Mouse (Mus musculus) heart, postnatal 0 days (tissue): Measurements from ENCODE around the gene Szrd1. TPM values are rescaled to one million over a fixed set of nuclear protein-coding genes. Genes with fewer than 3 reads are reported as not detected.

ENCODE experiments used
- ATAC-seq: fragments of 200-750 bp; cut with Nextera tagmentation; 2 replicates; pipeline ENCODE4 v1.8.0; 2017; ENCODE audit warnings: low read depth, moderate number of reproducible peaks, moderate library complexity; ENCODE audit not compliant: insufficient read depth
- DNase-seq: peaks from one replicate; pipeline ENCODE4 v3.0.0-alpha.2; 2016; ENCODE audit warnings: low spot score
- H3K27ac ChIP-seq: fragments of 300-500 bp; sonication (generic); 2 replicates; pipeline ENCODE4 v1.5.1; 2014; ENCODE audit warnings: low read depth, mild to moderate bottlenecking
- H3K27me3 ChIP-seq: fragments of 300-500 bp; sonication (generic); 2 replicates; pipeline ENCODE4 v1.6.1; 2014; ENCODE audit warnings: low read length, mixed read lengths; ENCODE audit not compliant: control insufficient read depth, insufficient read depth
- H3K36me3 ChIP-seq: fragments of 300-500 bp; sonication (generic); replicated peaks from 2 replicates; pipeline ENCODE4 v1.6.1; 2014; ENCODE audit warnings: low read length, mixed read lengths; ENCODE audit not compliant: control insufficient read depth, insufficient read depth
- H3K4me1 ChIP-seq: fragments of 300-500 bp; sonication (generic); 2 replicates; pipeline ENCODE4 v1.6.1; 2014; ENCODE audit warnings: antibody characterized with exemption; ENCODE audit not compliant: control insufficient read depth, insufficient read depth
- H3K4me2 ChIP-seq: fragments of 300-500 bp; sonication (generic); 2 replicates; pipeline ENCODE4 v1.6.1; 2014; ENCODE audit warnings: low read depth, mild to moderate bottlenecking, low read length, moderate library complexity
- H3K4me3 ChIP-seq: fragments of 300-500 bp; sonication (generic); 2 replicates; pipeline ENCODE4 v1.5.1; 2014; ENCODE audit warnings: low read depth, low read length
- H3K9ac ChIP-seq: fragments of 300-500 bp; sonication (generic); replicated peaks from 2 replicates; pipeline ENCODE4 v1.6.1; 2014; ENCODE audit warnings: low read depth, low read length, mixed read lengths
- H3K9me3 ChIP-seq: fragments of 300-500 bp; sonication (generic); replicated peaks from 2 replicates; pipeline ENCODE4 v1.6.1; 2016; ENCODE audit warnings: low read length; ENCODE audit not compliant: control insufficient read depth
- CTCF ChIP-seq: IDR thresholded peaks from 2 replicates; pipeline ENCODE4 v1.5.1; 2016; ENCODE audit warnings: antibody characterized with exemption, control low read depth, low read depth
- EP300 ChIP-seq: IDR thresholded peaks from 2 replicates; pipeline ENCODE4 v1.6.1; 2016; ENCODE audit warnings: antibody characterized with exemption, low read depth
- WGBS: fragments of 180-500 bp; shearing (Covaris S2); extraction: QIAGEN DNeasy Blood & Tissue Kit; methylation state at CpG from one replicate; pipeline ENCODE4 v1.1.7; 2014; 5-methylcytosine and 5-hydroxymethylcytosine counted together
- polyA plus RNA-seq: library from polyadenylated mRNA; unstranded; fragments of >200 nt; fragmentation: Nextera tagmentation; extraction: Ambion mirVana; gene quantifications from 2 replicates; pipeline ENCODE4 v1.2.1, GENCODE M21; 2015
- total RNA-seq: library from RNA; depleted of rRNA; stranded (reverse); fragments of >200 nt; gene quantifications from 2 replicates; pipeline ENCODE4 v1.2.3, GENCODE M21; 2014; ENCODE audit warnings: low replicate concordance

Gene Szrd1
- total and polyA plus RNA-seq, 2 experiments from 2014 or later: 19.4 to 73.8 TPM

DNA sequence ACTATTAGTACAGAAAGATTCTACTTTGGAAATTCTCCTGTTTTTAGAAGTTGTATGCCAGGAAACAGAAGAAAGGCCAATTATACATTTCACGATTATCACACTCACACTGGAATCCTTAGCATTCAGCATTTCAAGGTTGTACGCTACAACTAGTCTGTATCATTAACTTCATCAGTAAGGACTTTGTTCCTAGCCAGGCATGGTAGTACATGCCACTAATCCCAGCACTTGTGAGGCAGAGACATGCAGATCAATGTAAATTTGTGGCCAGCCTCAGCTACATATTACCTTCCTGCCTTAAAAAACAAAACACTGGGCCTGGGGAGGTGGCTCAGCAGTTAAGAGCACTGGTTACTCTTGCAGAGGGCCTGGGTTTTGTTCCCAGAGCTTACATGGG is 19.0 kb upstream of the Szrd1 start:
- H3K9ac ChIP-seq: no peak overlapping the region

DNA sequence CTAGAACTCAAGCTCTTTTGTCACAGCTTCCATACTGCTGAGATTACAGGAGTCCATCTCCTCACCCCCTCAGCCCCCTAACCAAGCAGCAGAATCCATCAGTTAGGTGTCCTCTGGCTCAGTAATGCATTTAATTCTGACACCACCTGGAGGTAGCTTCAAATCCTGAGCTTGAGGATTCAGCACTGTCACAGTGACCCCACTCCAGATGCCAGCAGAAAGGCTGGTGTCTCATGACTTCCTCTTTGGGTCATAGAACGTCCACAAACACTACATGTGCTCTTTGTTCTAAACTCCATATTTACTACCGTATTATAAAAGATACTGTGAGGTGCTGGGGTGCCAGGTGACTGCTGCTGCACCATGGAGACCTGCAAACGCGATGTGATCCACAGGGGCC is 17.9 kb upstream of the Szrd1 start:
- TF ChIP-seq CTCF: no peak
- no peak for TF ChIP-seq EP300
- no peak overlapping the region for H3K27ac ChIP-seq
- no peak overlapping the region for H3K4me3 ChIP-seq
- H3K9me3 ChIP-seq: no peaks in the 10 kb centered on the region
- no peak overlapping the region for H3K9ac ChIP-seq
- 66% methylated on average over 4 of the region's 4 CpGs for WGBS
- DNase-seq: no peak
- no peaks in the 10 kb centered on the region; the same call in 1 of the 2 replicates for H3K4me1 ChIP-seq
- H3K36me3 ChIP-seq: no peaks in the 10 kb centered on the region
- no peak for ATAC-seq
- no peak overlapping the region for H3K4me2 ChIP-seq
- H3K27me3 ChIP-seq: no peaks in the 10 kb centered on the region

More for the DNA sequence above, 19.0 kb upstream of the Szrd1 start:
- H3K4me1 ChIP-seq: no peaks in the 10 kb centered on the region; the same call in 1 of the 2 replicates
- DNase-seq (no peak), ATAC-seq (no peak)
- H3K27me3 ChIP-seq: no peaks in the 10 kb centered on the region
- H3K4me3 ChIP-seq: no peak overlapping the region
- no peaks in the 10 kb centered on the region for H3K9me3 ChIP-seq
- H3K27ac ChIP-seq: no peak overlapping the region
- H3K36me3 ChIP-seq: no peaks in the 10 kb centered on the region
- TF ChIP-seq EP300: no peak
- no peak for TF ChIP-seq CTCF
- H3K4me2 ChIP-seq: no peak overlapping the region
- 63% methylated on average over 2 of the region's 2 CpGs for WGBS

DNA sequence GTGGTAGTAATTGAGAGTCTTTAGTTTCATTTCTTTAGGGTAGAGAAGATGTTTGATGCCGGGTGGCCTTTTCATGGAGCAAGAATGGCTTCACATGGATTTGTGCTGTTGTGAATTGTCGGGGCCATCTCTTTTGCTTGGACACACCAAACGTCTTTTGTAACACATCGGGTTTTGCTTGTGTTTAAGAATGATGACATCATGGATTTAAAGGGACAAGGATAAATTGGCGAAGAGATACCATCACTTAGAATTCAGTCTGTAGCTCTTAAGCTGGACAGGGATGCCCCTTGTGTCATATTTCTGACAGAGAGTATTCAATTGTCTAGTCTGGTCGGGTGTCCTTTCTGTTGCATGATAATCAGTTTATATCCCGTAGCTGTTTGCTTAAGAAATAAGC is 9.5 kb upstream of the Szrd1 start:
- Histone ChIP-seq H3K4me1 (peaks cover 13% of the 10 kb centered on the region; the same call in 1 of the 2 replicates), H3K9ac (peak overlapping the region; percentile 92), H3K4me3 (peak overlapping the region; percentile 94), H3K27me3 (no peaks in the 10 kb centered on the region), H3K4me2 (peak overlapping the region; percentile 87), H3K9me3 (no peaks in the 10 kb centered on the region), H3K27ac (no peak overlapping the region), H3K36me3 (no peaks in the 10 kb centered on the region)
- ATAC-seq: no peak
- no peak for TF ChIP-seq CTCF
- no peak for TF ChIP-seq EP300
- no peak for DNase-seq
- 23% methylated on average over 7 of the region's 7 CpGs for WGBS

DNA sequence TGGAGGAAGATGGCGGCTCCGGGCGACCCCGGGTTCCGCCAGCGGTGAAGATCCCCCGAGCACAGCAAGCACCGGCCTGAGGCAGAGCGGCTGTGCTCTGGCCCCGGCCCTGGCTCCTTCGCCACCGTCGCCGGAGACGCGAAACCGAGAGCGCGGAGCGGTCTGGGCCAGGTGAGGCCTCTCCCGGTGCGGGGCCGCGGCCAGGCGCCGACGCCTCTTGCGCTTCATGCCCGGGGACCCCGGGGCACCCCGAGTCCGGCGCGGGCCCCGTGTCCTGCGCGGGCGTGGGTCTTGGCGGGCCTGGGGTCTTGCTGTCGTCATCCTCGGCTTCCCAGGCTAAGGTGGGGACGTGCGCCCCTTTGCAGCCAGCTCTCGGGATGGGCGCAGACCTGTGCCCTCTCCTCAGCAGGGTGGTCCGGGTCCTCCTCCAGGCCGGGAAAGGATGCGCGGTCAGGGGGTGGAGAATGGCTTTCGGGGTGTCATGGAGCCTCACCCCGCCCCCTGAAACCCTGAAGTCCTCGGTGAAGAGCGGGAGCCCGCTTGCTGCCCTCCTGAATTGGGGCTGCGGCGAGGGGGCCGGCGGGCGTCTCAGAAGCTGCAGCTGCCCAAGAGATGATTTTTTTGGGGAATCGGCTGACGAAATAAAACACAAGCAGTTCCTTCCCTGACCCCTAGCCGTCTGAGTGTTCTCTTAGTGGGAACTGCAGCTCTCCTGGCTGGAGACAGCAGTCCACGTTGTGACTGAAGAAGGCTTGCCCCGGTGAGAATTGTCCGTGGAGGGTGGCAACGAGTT is 8.6 kb upstream of the Szrd1 start:
- peaks cover 13% of the 10 kb centered on the region; the same call in 1 of the 2 replicates for H3K4me1 ChIP-seq
- no peaks in the 10 kb centered on the region for H3K27me3 ChIP-seq
- H3K4me3 ChIP-seq: peak overlapping the region; percentile 94
- DNase-seq (peak; percentile 36), ATAC-seq (peak; percentile 68)
- peak overlapping the region; percentile 94 for H3K27ac ChIP-seq
- H3K4me2 ChIP-seq: peak overlapping the region; percentile 87
- H3K36me3 ChIP-seq: no peaks in the 10 kb centered on the region
- WGBS: under 1% methylated on average over 60 of the region's 66 CpGs
- H3K9me3 ChIP-seq: no peaks in the 10 kb centered on the region
- TF ChIP-seq EP300: no peak
- TF ChIP-seq CTCF: no peak
- peak overlapping the region; percentile 92 for H3K9ac ChIP-seq

DNA sequence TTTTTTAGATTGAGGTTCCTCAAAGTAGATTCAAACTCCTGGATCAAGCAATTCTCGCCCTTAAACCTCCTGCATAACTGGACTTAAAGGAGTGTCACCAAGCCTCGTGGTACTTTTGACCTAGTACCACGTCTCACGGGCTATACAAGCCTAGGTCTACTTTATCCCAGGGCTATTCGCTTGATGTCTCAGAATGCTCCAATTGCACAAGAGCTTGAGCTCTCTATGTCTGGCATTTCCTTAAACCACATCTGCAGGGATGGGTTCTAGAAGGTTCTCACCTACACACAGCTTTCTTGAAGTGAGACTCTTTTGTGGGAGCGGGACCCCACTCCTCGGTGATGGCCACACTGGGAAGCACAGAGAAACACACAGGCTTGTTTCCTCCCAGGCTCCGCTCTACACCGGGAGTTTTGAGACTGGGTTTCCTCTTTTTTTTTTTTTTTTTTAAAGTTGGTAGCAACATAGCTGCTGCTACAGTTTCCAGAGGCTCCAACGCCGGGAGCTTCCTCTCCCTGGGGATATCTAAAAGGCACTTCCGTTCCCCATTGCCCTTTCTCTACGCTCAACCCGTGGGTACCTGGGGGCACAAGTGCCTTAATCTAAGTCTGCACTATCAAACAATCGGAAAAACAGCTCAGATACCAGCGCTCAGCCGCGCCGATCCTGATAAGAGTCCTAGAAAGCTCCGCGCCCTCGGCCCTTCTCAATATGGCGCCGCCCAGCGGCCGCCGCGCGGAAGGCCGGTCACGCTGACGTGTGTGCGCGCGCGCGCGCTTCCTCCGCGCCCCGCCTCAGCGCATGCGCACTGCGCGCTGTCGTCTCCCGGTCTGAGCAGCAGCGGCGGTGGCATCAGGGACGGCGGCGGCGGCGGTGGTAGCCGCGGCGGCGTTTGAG is 7.8 kb upstream of the Szrd1 start, which contains the start of gene Fbxo42:
Gene Fbxo42 (plus strand): TSS at position 802 of the 897 bp plus-strand sequence.
- peak within 1 kb of the TSS; percentile 92 for H3K9ac ChIP-seq
- H3K9me3 ChIP-seq: no peaks in the 10 kb centered on the region
- 7% methylated on average over 45 of the region's 58 CpGs for WGBS
- no peaks in the 10 kb centered on the region for H3K27me3 ChIP-seq
- peaks cover 13% of the 10 kb centered on the region; the same call in 1 of the 2 replicates for H3K4me1 ChIP-seq
- DNase-seq (peak; percentile 90), ATAC-seq (peak; percentile 91)
- peak within 1 kb of the TSS; percentile 94 for H3K4me3 ChIP-seq
- TF ChIP-seq CTCF: peak; percentile 35
- no peak; the same call in 1 of the 2 replicates for TF ChIP-seq EP300
- peak within 1 kb of the TSS; percentile 94 for H3K27ac ChIP-seq
- no peaks in the 10 kb centered on the region for H3K36me3 ChIP-seq
- peak within 1 kb of the TSS; percentile 87 for H3K4me2 ChIP-seq
